Mouse (Mus musculus): Measurements from ENCODE around the gene 2210407C18Rik. TPM values are rescaled to one million over a fixed set of nuclear protein-coding genes. Genes with fewer than 3 reads are reported as not detected.
A peak's percentile ranks its signal among the peaks of the same experiment; 100 is the strongest.

Gene 2210407C18Rik
- total and polyA plus RNA-seq, 3 experiments: not detected

- Histone ChIP-seq H3K4me1 (ENCODE audit: control insufficient read depth in 1 of 2, insufficient read depth in 2 of 2, low read length in 2 of 2) (peaks cover 2 to 9% of the 10 kb centered on the region in 2 experiments; a peak in 1 of 4 replicates), H3K79me2 (ENCODE audit: control insufficient read depth, insufficient read depth, low read length, poor library complexity) (no peaks in the 10 kb centered on the region), H3K9ac (ENCODE audit: control insufficient read depth, low read depth, low read length, poor library complexity, severe bottlenecking) (no peak overlapping the region), H3K4me3 (ENCODE audit: control insufficient read depth in 1 of 2, insufficient read depth in 1 of 2, low read depth in 2 of 2, low read length in 2 of 2) (no peak overlapping the region), H3K27me3 (ENCODE audit: control insufficient read depth in 1 of 2, insufficient read depth in 2 of 2, low read length in 2 of 2) (peaks cover 0 to 3% of the 10 kb centered on the region in 2 experiments; a peak in 3 of 4 replicates), H3K9me3 (replicated peaks; ENCODE audit: insufficient read depth, low read length) (no peaks in the 10 kb centered on the region), H3K36me3 (ENCODE audit: control insufficient read depth in 1 of 2, insufficient read depth in 2 of 2, low read length in 2 of 2) (peaks cover 0 to 5% of the 10 kb centered on the region in 2 experiments; a peak in 2 of 4 replicates), H3K27ac (ENCODE audit: control insufficient read depth, low read depth, low read length) (no peak overlapping the region)
- TF ChIP-seq GATA1 (IDR thresholded peaks at IDR 0.05; ENCODE audit: low read depth, low read length): no peak
- TF ChIP-seq MEF2A (IDR thresholded peaks at IDR 0.05; ENCODE audit: extremely low read depth, insufficient replicate concordance, low read depth, low read length, poor library complexity, severe bottlenecking): no peak
- TF ChIP-seq RCOR1 (IDR thresholded peaks at IDR 0.05; ENCODE audit: low read depth, low read length): no peak
- no peak for TF ChIP-seq POLR2A (IDR thresholded peaks at IDR 0.05; ENCODE audit: control insufficient read depth in 1 of 2, insufficient read depth in 1 of 2, low read depth in 1 of 2, low read length in 2 of 2, poor library complexity in 1 of 2)
- no peak for TF ChIP-seq MAZ (IDR thresholded peaks at IDR 0.05; ENCODE audit: low read depth, low read length)
- TF ChIP-seq MYC (IDR thresholded peaks at IDR 0.05; ENCODE audit: low read depth, low read length): no peak
- no peak for TF ChIP-seq ETS1 (IDR thresholded peaks at IDR 0.05; ENCODE audit: low read depth, low read length)
- no peak for TF ChIP-seq TBP (IDR thresholded peaks at IDR 0.05; ENCODE audit: low read depth, low read length)
- TF ChIP-seq RAD21 (IDR thresholded peaks at IDR 0.05; ENCODE audit: low read depth, low read length): no peak
- no peak for DNase-seq (ENCODE audit: low read depth, low spot score)
Measured at GRCm38 (mm10) chr11:58604688-58605087, 11.2 kb downstream of the 2210407C18Rik start.

GRCm38 (mm10) chr11:58602800-58603560, 12.9 kb downstream of the 2210407C18Rik start:
- no peaks in the 10 kb centered on the region for H3K79me2 ChIP-seq (ENCODE audit: control insufficient read depth, insufficient read depth, low read length, poor library complexity)
- no peaks in the 10 kb centered on the region for H3K9me3 ChIP-seq (replicated peaks; ENCODE audit: insufficient read depth, low read length)
- peak; percentile 49 for DNase-seq (ENCODE audit: low read depth, low spot score)
- H3K9ac ChIP-seq (ENCODE audit: control insufficient read depth, low read depth, low read length, poor library complexity, severe bottlenecking): no peak overlapping the region
- peaks cover 2 to 9% of the 10 kb centered on the region in 2 experiments; a peak in 1 of 4 replicates for H3K4me1 ChIP-seq (ENCODE audit: control insufficient read depth in 1 of 2, insufficient read depth in 2 of 2, low read length in 2 of 2)
- H3K36me3 ChIP-seq (ENCODE audit: control insufficient read depth in 1 of 2, insufficient read depth in 2 of 2, low read length in 2 of 2): peaks cover 0 to 5% of the 10 kb centered on the region in 2 experiments; a peak in 2 of 4 replicates
- no peak overlapping the region for H3K27ac ChIP-seq (ENCODE audit: control insufficient read depth, low read depth, low read length)
- H3K4me3 ChIP-seq (ENCODE audit: control insufficient read depth in 1 of 2, insufficient read depth in 1 of 2, low read depth in 2 of 2, low read length in 2 of 2): peak overlapping the region in 1 of 2 experiments; percentile 31; a peak in 1 of 4 replicates
- peaks cover 0 to 3% of the 10 kb centered on the region in 2 experiments; a peak in 2 of 4 replicates for H3K27me3 ChIP-seq (ENCODE audit: control insufficient read depth in 1 of 2, insufficient read depth in 2 of 2, low read length in 2 of 2)
- TF ChIP-seq GATA1 (IDR thresholded peaks at IDR 0.05; ENCODE audit: low read depth, low read length) (0 out of 2 replicates have a peak, but pooled peaks have one; percentile 29), MYC (IDR thresholded peaks at IDR 0.05; ENCODE audit: low read depth, low read length) (0 out of 2 replicates have a peak, but pooled peaks have one; percentile 40), MAX (IDR thresholded peaks at IDR 0.05; ENCODE audit: low read length) (peak; percentile 19; the same call in 1 of the 2 replicates), TAL1 (IDR thresholded peaks at IDR 0.05; ENCODE audit: low read length) (no peak), MYB (IDR thresholded peaks at IDR 0.05; ENCODE audit: low read depth, low read length) (no peak), TCF12 (IDR thresholded peaks at IDR 0.05; ENCODE audit: low read depth, low read length) (peak; percentile 22; the same call in 1 of the 2 replicates), ZNF384 (IDR thresholded peaks at IDR 0.05; ENCODE audit: low read depth, low read length) (no peak), RCOR1 (IDR thresholded peaks at IDR 0.05; ENCODE audit: low read depth, low read length) (0 out of 2 replicates have a peak, but pooled peaks have one; percentile 13), ETS1 (IDR thresholded peaks at IDR 0.05; ENCODE audit: low read depth, low read length) (peak; percentile 42; the same call in 1 of the 2 replicates), SIN3A (IDR thresholded peaks at IDR 0.05; ENCODE audit: low read length) (peak; percentile 43; the same call in 1 of the 2 replicates), EP300 (IDR thresholded peaks at IDR 0.05; ENCODE audit: low read depth in 1 of 2, low read length in 2 of 2) (peak; percentile 51 to 54), MXI1 (IDR thresholded peaks at IDR 0.05; ENCODE audit: low read depth, low read length) (peak; percentile 27; the same call in 1 of the 2 replicates), ELF1 (IDR thresholded peaks at IDR 0.05; ENCODE audit: low read depth, low read length) (0 out of 2 replicates have a peak, but pooled peaks have one; percentile 23), USF1 (IDR thresholded peaks at IDR 0.05; ENCODE audit: low read depth, low read length) (no peak)

All from MEL (cell line).